Mouse (Mus musculus): ENCODE results near the gene Olfr54. TPM values are rescaled to one million over a fixed set of nuclear protein-coding genes. Genes with fewer than 3 reads are reported as not detected.
"Not testable (repeated sequence)": the region's sequence is repeated elsewhere in the genome, so short reads cannot be mapped to it uniquely, and the experiment has no call there.

The Olfr54 gene
- polyA plus RNA-seq, 1 experiment from 2014 or later: not detected

DNA sequence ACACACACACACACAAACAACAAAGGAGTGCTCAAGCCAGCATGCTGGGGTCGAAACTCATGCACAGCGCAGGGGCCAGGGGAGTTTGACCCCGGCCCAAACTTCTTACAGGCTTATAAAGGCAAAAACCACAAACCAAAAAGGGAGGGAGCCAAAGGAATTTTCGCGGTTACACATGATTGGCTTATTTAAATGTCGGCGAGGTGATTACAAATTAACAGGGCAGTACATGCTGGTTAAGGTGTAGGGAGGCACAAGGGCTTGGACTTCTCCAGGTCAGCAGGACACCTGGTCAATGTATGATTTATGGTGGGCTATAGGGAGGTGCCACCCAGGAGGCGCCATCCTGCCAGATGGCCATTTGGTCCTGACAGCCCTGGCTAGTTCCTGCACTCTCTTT lies 15.3 kb downstream of the Olfr54 start:
- H3K4me3 ChIP-seq (ENCODE audit: low read depth, low read length); H3K27me3 ChIP-seq (ENCODE audit: control insufficient read depth, insufficient read depth, low read length); H3K9me3 ChIP-seq (replicated peaks; ENCODE audit: control insufficient read depth, low read length); H3K27ac ChIP-seq (ENCODE audit: low read depth, low read length); ATAC-seq (replicated peaks; ENCODE audit: insufficient number of reproducible peaks, low FRiP score, low TSS enrichment); H3K4me1 ChIP-seq (ENCODE audit: control insufficient read depth, insufficient read depth, low read length); H3K36me3 ChIP-seq (ENCODE audit: control insufficient read depth, insufficient read depth, low read length); H3K4me2 ChIP-seq; H3K9ac ChIP-seq (ENCODE audit: low read depth, low read length): not testable (repeated sequence)
- 78% methylated on average over 8 of the region's 8 CpGs for whole genome bisulfite sequencing (ENCODE audit: insufficient replicate concordance)

DNA sequence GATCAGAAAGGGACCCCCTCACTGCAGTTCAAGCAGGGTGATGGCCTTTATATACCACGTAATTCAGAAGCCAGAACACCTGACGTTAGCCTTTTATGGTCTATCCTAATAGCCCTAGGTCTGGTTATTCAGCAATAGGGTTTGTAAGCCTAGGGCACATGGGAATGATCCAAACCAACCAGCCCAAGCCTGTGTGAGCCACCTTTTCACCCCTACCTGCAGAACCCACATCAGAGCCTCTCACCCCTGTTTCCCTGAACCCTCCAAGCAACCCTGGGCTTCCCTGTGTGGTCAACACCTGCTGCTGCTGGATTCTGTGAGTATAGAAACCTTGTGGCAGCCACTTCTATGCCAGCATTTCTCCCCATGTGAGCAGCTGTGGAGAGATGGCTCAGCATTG lies 16.2 kb downstream of the Olfr54 start:
- H3K4me1 ChIP-seq (ENCODE audit: control insufficient read depth, insufficient read depth, low read length): no peaks in the 10 kb centered on the region
- no peaks in the 10 kb centered on the region for H3K9me3 ChIP-seq (replicated peaks; ENCODE audit: control insufficient read depth, low read length)
- H3K27me3 ChIP-seq (ENCODE audit: control insufficient read depth, insufficient read depth, low read length): no peaks in the 10 kb centered on the region; the same call in 1 of the 2 replicates
- H3K4me3 ChIP-seq (ENCODE audit: low read depth, low read length): no peak overlapping the region
- H3K4me2 ChIP-seq: no peak overlapping the region
- H3K36me3 ChIP-seq (ENCODE audit: control insufficient read depth, insufficient read depth, low read length): no peaks in the 10 kb centered on the region
- no peak overlapping the region for H3K9ac ChIP-seq (ENCODE audit: low read depth, low read length)
- no peak overlapping the region for H3K27ac ChIP-seq (ENCODE audit: low read depth, low read length)
- 79% methylated on average over 2 of the region's 2 CpGs for WGBS (ENCODE audit: insufficient replicate concordance)
- ATAC-seq (replicated peaks; ENCODE audit: insufficient number of reproducible peaks, low FRiP score, low TSS enrichment): no peak

DNA sequence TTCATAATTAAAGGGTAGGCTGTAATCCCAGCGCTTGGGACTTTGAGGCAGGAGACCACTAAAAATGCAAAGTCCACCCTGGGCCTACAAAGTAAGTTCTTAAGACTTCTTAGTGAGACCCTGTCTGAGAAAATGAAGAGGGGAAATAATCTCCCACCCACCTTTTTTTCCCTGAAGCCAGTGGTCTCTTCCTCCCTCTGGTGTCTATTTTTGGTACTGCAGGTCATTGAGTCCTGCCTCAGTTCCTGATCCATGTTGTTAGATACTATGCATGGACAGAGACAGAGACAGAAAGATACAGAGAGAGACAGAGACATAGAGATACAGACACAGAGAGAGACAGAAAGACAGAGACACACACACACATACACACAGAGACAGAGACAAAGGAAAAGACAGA lies 18.8 kb downstream of the Olfr54 start:
- ATAC-seq (replicated peaks; ENCODE audit: insufficient number of reproducible peaks, low FRiP score, low TSS enrichment): no peak
- Histone ChIP-seq H3K36me3 (ENCODE audit: control insufficient read depth, insufficient read depth, low read length) (no peaks in the 10 kb centered on the region), H3K4me1 (ENCODE audit: control insufficient read depth, insufficient read depth, low read length) (no peaks in the 10 kb centered on the region), H3K27me3 (ENCODE audit: control insufficient read depth, insufficient read depth, low read length) (no peaks in the 10 kb centered on the region; the same call in 1 of the 2 replicates), H3K9ac (ENCODE audit: low read depth, low read length) (no peak overlapping the region), H3K4me2 (no peak overlapping the region), H3K27ac (ENCODE audit: low read depth, low read length) (no peak overlapping the region), H3K9me3 (replicated peaks; ENCODE audit: control insufficient read depth, low read length) (no peaks in the 10 kb centered on the region), H3K4me3 (ENCODE audit: low read depth, low read length) (no peak overlapping the region)
- WGBS (ENCODE audit: insufficient replicate concordance): 35% methylated on average over 1 of the region's 1 CpGs

DNA sequence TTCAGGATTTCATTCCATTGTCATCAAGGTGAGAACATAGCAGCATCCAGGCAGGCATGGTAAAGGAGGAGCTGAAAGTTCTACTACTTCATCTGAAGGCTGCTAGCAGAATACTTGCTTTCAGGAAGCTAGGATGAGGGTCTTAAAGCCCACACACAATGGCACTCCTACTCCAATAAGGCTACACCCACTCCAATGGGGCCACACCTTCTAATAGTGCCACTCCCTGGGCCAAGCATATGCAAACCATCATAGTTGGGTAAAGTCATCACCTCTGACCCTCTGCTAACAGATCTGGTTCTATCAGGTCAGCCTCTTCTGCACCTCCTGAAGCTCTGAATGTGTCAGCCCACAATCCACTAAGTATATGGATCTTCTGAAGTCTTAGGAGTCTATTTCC lies 20.1 kb downstream of the Olfr54 start:
- not testable (repeated sequence) for ATAC-seq (replicated peaks; ENCODE audit: insufficient number of reproducible peaks, low FRiP score, low TSS enrichment)

DNA sequence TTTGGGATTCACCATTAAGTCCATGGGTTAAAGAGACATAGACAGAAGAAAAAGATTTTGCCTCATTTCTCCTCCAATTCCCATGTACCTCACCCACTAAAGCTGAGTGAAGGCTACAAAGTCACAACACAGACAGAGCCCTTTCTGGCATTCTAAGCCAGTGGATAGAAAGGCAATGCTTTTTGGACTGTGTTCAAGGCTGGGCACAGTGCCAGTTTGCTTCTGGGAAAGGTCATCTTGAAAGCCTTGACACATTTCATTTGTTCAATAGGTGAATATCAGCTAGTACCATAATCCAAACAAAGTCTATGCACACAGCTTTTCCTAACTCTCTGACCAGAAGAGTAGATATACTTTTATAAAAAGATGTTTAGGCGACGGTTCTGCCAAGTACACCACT lies 21.9 kb downstream of the Olfr54 start:
- H3K9ac ChIP-seq (ENCODE audit: low read depth, low read length): no peak overlapping the region
- H3K9me3 ChIP-seq (replicated peaks; ENCODE audit: control insufficient read depth, low read length): no peaks in the 10 kb centered on the region
- H3K27me3 ChIP-seq (ENCODE audit: control insufficient read depth, insufficient read depth, low read length): no peaks in the 10 kb centered on the region; the same call in 1 of the 2 replicates
- no peak for ATAC-seq (replicated peaks; ENCODE audit: insufficient number of reproducible peaks, low FRiP score, low TSS enrichment)
- no peak overlapping the region for H3K4me2 ChIP-seq
- WGBS (ENCODE audit: insufficient replicate concordance): 75% methylated on average over 2 of the region's 2 CpGs
- H3K4me3 ChIP-seq (ENCODE audit: low read depth, low read length): no peak overlapping the region
- no peaks in the 10 kb centered on the region for H3K4me1 ChIP-seq (ENCODE audit: control insufficient read depth, insufficient read depth, low read length)
- H3K36me3 ChIP-seq (ENCODE audit: control insufficient read depth, insufficient read depth, low read length): no peaks in the 10 kb centered on the region
- no peak overlapping the region for H3K27ac ChIP-seq (ENCODE audit: low read depth, low read length)

More for the DNA sequence above, 20.1 kb downstream of the Olfr54 start:
- not testable (repeated sequence) for H3K27me3 ChIP-seq (ENCODE audit: control insufficient read depth, insufficient read depth, low read length); H3K4me2 ChIP-seq; H3K36me3 ChIP-seq (ENCODE audit: control insufficient read depth, insufficient read depth, low read length); H3K4me3 ChIP-seq (ENCODE audit: low read depth, low read length); H3K4me1 ChIP-seq (ENCODE audit: control insufficient read depth, insufficient read depth, low read length); H3K27ac ChIP-seq (ENCODE audit: low read depth, low read length); H3K9me3 ChIP-seq (replicated peaks; ENCODE audit: control insufficient read depth, low read length); H3K9ac ChIP-seq (ENCODE audit: low read depth, low read length)

DNA sequence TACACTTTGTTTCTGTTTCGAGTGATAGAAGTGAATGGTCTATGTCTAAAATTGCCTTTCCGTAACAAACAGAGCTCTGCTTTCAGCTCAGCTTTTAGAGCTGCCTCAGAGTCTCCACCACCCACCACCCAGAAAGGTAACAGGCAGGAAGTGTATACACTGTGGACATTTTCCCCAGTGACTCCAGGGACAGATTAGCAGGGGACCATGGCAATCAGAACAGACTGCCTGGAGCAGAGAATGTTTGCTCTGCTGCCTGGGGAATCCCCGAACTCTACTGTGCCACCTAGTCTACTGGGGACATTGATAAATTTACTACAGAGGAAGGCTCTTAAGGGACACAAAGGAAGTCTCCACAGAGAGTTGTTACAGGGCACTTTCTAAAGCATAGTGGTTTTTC lies 30.7 kb downstream of the Olfr54 start:
- H3K4me1 ChIP-seq (ENCODE audit: control insufficient read depth, insufficient read depth, low read length); H3K9ac ChIP-seq (ENCODE audit: low read depth, low read length); H3K36me3 ChIP-seq (ENCODE audit: control insufficient read depth, insufficient read depth, low read length); H3K4me2 ChIP-seq; ATAC-seq (replicated peaks; ENCODE audit: insufficient number of reproducible peaks, low FRiP score, low TSS enrichment); H3K27me3 ChIP-seq (ENCODE audit: control insufficient read depth, insufficient read depth, low read length); H3K9me3 ChIP-seq (replicated peaks; ENCODE audit: control insufficient read depth, low read length); H3K27ac ChIP-seq (ENCODE audit: low read depth, low read length); H3K4me3 ChIP-seq (ENCODE audit: low read depth, low read length): not testable (repeated sequence)
- 60% methylated on average over 3 of the region's 3 CpGs for WGBS (ENCODE audit: insufficient replicate concordance)

DNA sequence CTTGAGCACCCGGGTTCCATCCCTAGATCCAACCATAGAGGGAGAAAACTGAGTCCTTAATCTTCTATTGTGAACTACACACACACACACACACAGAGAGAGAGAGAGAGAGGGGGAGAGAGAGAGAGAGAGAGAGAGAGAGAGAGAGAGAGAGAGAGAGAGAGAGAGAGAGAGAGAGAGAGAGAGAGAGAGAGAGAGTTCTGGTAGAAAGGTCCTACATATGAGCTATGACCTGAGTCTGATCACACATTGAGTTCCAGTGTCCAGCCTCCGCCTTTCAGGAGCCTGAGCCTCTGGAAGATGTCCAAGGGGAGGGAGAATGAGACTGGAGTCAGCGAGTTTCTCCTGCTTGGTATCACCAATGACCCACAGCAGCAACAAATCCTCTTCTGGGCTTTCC lies 33.8 kb downstream of the Olfr54 start, which contains the start of gene Olfr1375:
TSS of gene Olfr1375 (plus strand) at position 301 of the 400 bp plus-strand sequence.
- H3K4me1 ChIP-seq (ENCODE audit: control insufficient read depth, insufficient read depth, low read length); H3K36me3 ChIP-seq (ENCODE audit: control insufficient read depth, insufficient read depth, low read length); H3K27me3 ChIP-seq (ENCODE audit: control insufficient read depth, insufficient read depth, low read length); ATAC-seq (replicated peaks; ENCODE audit: insufficient number of reproducible peaks, low FRiP score, low TSS enrichment); H3K9me3 ChIP-seq (replicated peaks; ENCODE audit: control insufficient read depth, low read length); H3K27ac ChIP-seq (ENCODE audit: low read depth, low read length); H3K4me3 ChIP-seq (ENCODE audit: low read depth, low read length); H3K9ac ChIP-seq (ENCODE audit: low read depth, low read length); H3K4me2 ChIP-seq: not testable (repeated sequence)
- 64% methylated on average over 3 of the region's 3 CpGs for WGBS (ENCODE audit: insufficient replicate concordance)

DNA sequence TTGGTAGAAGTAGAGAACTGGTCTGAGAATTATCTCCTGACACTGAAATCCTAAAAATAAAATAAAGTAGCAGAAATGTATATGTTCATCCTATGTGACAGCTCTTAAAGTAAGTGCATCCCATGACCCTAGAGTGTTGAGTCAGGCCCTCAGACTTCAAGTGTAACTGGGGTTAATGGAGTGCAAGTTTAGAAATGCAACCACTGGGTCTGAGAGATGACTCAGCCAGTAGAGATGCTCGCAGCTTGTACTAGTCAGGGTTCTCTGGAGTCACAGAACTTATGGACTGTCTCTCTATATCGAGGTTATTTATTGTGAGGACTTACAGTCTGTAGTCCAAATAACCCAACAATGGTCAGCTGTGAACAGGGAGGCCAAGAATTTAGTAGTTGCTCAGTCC lies 37.6 kb downstream of the Olfr54 start:
- Histone ChIP-seq H3K36me3 (ENCODE audit: control insufficient read depth, insufficient read depth, low read length) (no peaks in the 10 kb centered on the region), H3K4me1 (ENCODE audit: control insufficient read depth, insufficient read depth, low read length) (no peaks in the 10 kb centered on the region), H3K9ac (ENCODE audit: low read depth, low read length) (no peak overlapping the region), H3K9me3 (replicated peaks; ENCODE audit: control insufficient read depth, low read length) (no peaks in the 10 kb centered on the region), H3K27ac (ENCODE audit: low read depth, low read length) (no peak overlapping the region), H3K4me2 (no peak overlapping the region), H3K4me3 (ENCODE audit: low read depth, low read length) (no peak overlapping the region), H3K27me3 (ENCODE audit: control insufficient read depth, insufficient read depth, low read length) (no peaks in the 10 kb centered on the region)
- ATAC-seq (replicated peaks; ENCODE audit: insufficient number of reproducible peaks, low FRiP score, low TSS enrichment): no peak
- 50% methylated on average over 2 of the region's 2 CpGs for WGBS (ENCODE audit: insufficient replicate concordance)

DNA sequence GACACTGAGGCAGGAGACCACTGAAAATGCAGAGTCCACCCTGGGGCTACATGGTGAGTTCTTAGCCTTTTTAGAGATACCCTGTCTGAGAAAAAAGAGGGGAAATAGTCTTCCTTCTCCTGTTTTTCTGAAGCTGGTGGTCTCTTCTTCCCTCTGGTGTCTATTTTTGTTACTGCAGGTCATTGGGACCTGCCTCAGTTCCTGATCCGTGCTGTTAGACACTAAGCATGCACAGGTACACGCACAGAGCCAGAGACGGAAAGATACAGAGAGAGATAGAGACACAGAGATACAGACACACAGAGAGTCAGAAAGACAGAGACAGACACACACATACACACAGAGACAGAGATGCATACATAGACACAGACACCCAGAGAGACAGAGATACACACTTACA lies 39.2 kb downstream of the Olfr54 start:
- Histone ChIP-seq H3K36me3 (ENCODE audit: control insufficient read depth, insufficient read depth, low read length) (no peaks in the 10 kb centered on the region), H3K9me3 (replicated peaks; ENCODE audit: control insufficient read depth, low read length) (no peaks in the 10 kb centered on the region), H3K9ac (ENCODE audit: low read depth, low read length) (no peak overlapping the region), H3K4me1 (ENCODE audit: control insufficient read depth, insufficient read depth, low read length) (no peaks in the 10 kb centered on the region), H3K27ac (ENCODE audit: low read depth, low read length) (no peak overlapping the region), H3K4me3 (ENCODE audit: low read depth, low read length) (no peak overlapping the region), H3K4me2 (no peak overlapping the region), H3K27me3 (ENCODE audit: control insufficient read depth, insufficient read depth, low read length) (no peaks in the 10 kb centered on the region)
- no peak for ATAC-seq (replicated peaks; ENCODE audit: insufficient number of reproducible peaks, low FRiP score, low TSS enrichment)
- 51% methylated on average over 3 of the region's 3 CpGs for WGBS (ENCODE audit: insufficient replicate concordance)
